Mouse (Mus musculus) thymus, adult 2 months (tissue): ENCODE results near the gene Olfr1158. TPM values are rescaled to one million over a fixed set of nuclear protein-coding genes. Genes with fewer than 3 reads are reported as not detected.
"Not testable (repeated sequence)": the region's sequence is repeated elsewhere in the genome, so short reads cannot be mapped to it uniquely, and the experiment has no call there.

Experiments used
- DNase-seq: peaks from one replicate; pipeline ENCODE4 v3.0.0; 2021
- H3K27ac ChIP-seq: fragments of 200-500 bp; 2 replicates; pipeline ENCODE4 v1.5.1; 2012; ENCODE audit warnings: low read length, control low read depth; ENCODE audit not compliant: control insufficient read depth, insufficient read depth
- H3K27me3 ChIP-seq: fragments of 200-500 bp; 2 replicates; pipeline ENCODE4 v1.6.1; 2012; ENCODE audit warnings: mild to moderate bottlenecking, low read length, moderate library complexity, mixed read lengths; ENCODE audit not compliant: control insufficient read depth, insufficient read depth
- H3K36me3 ChIP-seq: fragments of 200-500 bp; 2 replicates; pipeline ENCODE4 v1.6.1; 2012; ENCODE audit warnings: mild to moderate bottlenecking, low read length, moderate library complexity; ENCODE audit not compliant: control insufficient read depth, insufficient read depth
- H3K4me1 ChIP-seq: fragments of 200-500 bp; replicated peaks from 2 replicates; pipeline ENCODE4 v1.6.1; 2012; ENCODE audit warnings: low read length; ENCODE audit not compliant: control insufficient read depth, insufficient read depth
- H3K4me3 ChIP-seq: fragments of 200-500 bp; 2 replicates; pipeline ENCODE4 v1.5.1; 2012; ENCODE audit warnings: mild to moderate bottlenecking, low read length, control low read depth, moderate library complexity; ENCODE audit not compliant: control insufficient read depth, insufficient read depth
- CTCF ChIP-seq: fragments of 200-500 bp; IDR thresholded peaks from 2 replicates; pipeline ENCODE4 v1.5.1; 2012; ENCODE audit warnings: mild to moderate bottlenecking, control low read depth, low read length, moderate library complexity, borderline replicate concordance; ENCODE audit not compliant: control insufficient read depth, poor library complexity, insufficient read depth; ENCODE audit errors: extremely low read depth
- POLR2A ChIP-seq: fragments of 200-500 bp; IDR thresholded peaks from 2 replicates; pipeline ENCODE4 v1.6.1; 2012; ENCODE audit warnings: mild to moderate bottlenecking, low read length, control low read depth, moderate library complexity; ENCODE audit not compliant: control insufficient read depth, poor library complexity, insufficient read depth; ENCODE audit errors: extremely low read depth
- WGBS: fragments of 180-500 bp; shearing (Covaris S2); methylation state at CpG from one replicate; pipeline ENCODE4 v1.1.7; 2018; 5-methylcytosine and 5-hydroxymethylcytosine counted together
- polyA plus RNA-seq: library from polyadenylated mRNA; depleted of rRNA; stranded (reverse); fragments of >200 nt; gene quantifications from 2 replicates; pipeline ENCODE4 v1.2.3, GENCODE M21; 2012; rRNA removed

Gene Olfr1158
- polyA plus RNA-seq, result not detected in 2 replicates

DNA sequence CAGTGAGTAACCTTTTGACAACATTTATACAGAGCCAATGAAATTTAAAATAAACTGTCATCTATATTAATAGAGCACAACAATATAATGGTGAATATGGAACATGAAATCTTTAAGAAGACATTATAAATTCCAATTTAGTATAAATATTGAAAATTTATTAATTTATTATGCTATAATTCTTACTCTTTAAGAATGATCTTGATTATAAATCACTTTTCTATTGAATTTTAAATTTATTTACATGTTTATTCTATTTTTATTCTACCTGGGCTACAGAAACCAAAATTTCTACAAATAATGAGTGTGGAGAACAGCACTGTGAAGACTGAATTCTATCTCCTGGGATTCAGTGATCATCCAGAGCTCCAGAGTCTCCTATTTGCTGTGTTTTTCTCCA lies at the start of gene Olfr1158:
TSS of gene Olfr1158 (plus strand) at position 301 of the 400 bp plus-strand sequence.
- no peak within 1 kb of the TSS for H3K4me3 ChIP-seq
- H3K27me3 ChIP-seq, result no peaks in the 10 kb centered on the region
- no peaks in the 10 kb centered on the region for H3K36me3 ChIP-seq
- H3K27ac ChIP-seq, result no peak within 1 kb of the TSS
- H3K4me1 ChIP-seq, result no peaks in the 10 kb centered on the region
- no peak for DNase-seq
- TF ChIP-seq POLR2A (no peak), CTCF (no peak)

DNA sequence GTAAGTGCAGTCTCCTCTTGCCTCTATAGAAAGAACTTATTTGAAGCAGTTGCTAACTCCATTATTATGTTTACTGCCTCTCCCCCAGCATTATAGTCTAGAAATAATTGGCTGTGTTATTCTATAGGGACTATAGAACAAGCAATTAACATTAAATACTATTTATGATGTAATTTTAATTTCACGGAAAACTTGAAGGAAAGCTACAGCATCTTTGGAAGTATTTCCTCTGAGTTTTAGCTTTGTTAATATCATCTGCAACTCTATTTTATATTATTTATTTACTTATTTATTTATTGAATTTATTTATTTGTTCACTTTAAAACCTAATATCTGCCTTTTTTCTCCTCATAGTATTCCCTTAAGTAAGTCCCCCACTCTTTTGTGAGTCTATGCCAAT lies 44.9 kb upstream of the Olfr1158 start, which contains the start of gene Olfr1155:
TSS of gene Olfr1155 (minus strand) at position 101 of the 400 bp plus-strand sequence.
- H3K27ac ChIP-seq, result no peak within 1 kb of the TSS
- H3K4me1 ChIP-seq, result no peaks in the 10 kb centered on the region
- H3K36me3 ChIP-seq, result no peaks in the 10 kb centered on the region
- 98% methylated on average over 1 of the region's 1 CpGs for WGBS
- no peak within 1 kb of the TSS for H3K4me3 ChIP-seq
- DNase-seq, result no peak
- H3K27me3 ChIP-seq, result no peaks in the 10 kb centered on the region
- TF ChIP-seq CTCF (no peak), POLR2A (no peak)

GRCm38 (mm10) chr2:87953000-87953399 lies 36.9 kb upstream of the Olfr1158 start, which contains the start of gene Olfr1156:
Gene Olfr1156, minus strand, starts transcription at chr2:87953100.
- H3K27ac ChIP-seq, result no peak within 1 kb of the TSS
- no peak for DNase-seq
- no peaks in the 10 kb centered on the region for H3K4me1 ChIP-seq
- TF ChIP-seq POLR2A (no peak), CTCF (no peak)
- no peak within 1 kb of the TSS for H3K4me3 ChIP-seq
- H3K36me3 ChIP-seq, result no peaks in the 10 kb centered on the region
- no peaks in the 10 kb centered on the region for H3K27me3 ChIP-seq

DNA sequence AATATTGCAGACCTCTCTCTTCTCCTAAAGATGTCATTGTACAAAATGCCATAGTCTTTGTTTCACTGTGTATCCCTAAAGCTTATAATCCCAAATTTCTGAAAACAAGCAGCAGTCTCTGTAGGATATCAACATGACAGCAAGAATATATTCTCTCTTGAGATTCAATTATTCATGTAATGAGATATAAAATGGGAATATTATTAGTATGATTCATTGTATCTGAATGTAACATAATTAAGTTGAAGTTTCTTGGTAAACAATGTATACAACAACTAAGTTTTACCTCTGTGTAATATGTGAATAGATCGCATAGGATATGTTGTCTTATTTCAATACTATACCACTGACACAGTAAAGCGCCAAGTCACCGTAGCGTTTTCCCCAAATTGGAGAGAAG lies 21.7 kb upstream of the Olfr1158 start, which contains the start of gene Olfr1157:
TSS of gene Olfr1157 (minus strand) at position 101 of the 400 bp plus-strand sequence.
- no peak for DNase-seq
- 98% methylated on average over 4 of the region's 4 CpGs for WGBS
- Histone ChIP-seq H3K36me3 (no peaks in the 10 kb centered on the region), H3K4me3 (no peak within 1 kb of the TSS), H3K27ac (no peak within 1 kb of the TSS), H3K4me1 (no peaks in the 10 kb centered on the region), H3K27me3 (no peaks in the 10 kb centered on the region)
- TF ChIP-seq CTCF (no peak), POLR2A (no peak)

DNA sequence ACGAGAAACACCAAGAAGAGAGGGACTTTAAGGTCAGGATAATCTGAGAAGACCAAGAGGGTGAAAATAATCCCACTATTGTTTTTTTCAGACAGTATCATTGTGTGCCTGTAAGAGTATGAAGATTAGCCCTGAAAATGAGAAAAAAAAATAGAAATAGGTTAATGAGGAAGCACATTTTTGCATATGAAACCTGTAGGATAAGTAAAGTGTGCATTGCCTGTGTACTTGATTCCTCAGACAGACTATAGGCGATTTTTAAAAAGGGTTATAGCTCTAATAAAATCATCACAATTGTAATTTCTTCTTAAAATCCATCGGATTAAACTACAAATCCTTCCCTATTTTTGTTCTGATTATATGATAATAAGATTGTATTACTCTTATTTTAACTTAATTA lies 15.3 kb upstream of the Olfr1158 start, which contains the start of gene Olfr74:
TSS of gene Olfr74 (minus strand) at position 101 of the 400 bp plus-strand sequence.
- 84% methylated on average over 3 of the region's 3 CpGs for WGBS
- no peaks in the 10 kb centered on the region for H3K36me3 ChIP-seq
- no peak within 1 kb of the TSS for H3K27ac ChIP-seq
- H3K4me3 ChIP-seq, result no peak within 1 kb of the TSS
- no peak for DNase-seq
- TF ChIP-seq POLR2A (no peak), CTCF (no peak)
- H3K27me3 ChIP-seq, result no peaks in the 10 kb centered on the region
- H3K4me1 ChIP-seq, result no peaks in the 10 kb centered on the region

DNA sequence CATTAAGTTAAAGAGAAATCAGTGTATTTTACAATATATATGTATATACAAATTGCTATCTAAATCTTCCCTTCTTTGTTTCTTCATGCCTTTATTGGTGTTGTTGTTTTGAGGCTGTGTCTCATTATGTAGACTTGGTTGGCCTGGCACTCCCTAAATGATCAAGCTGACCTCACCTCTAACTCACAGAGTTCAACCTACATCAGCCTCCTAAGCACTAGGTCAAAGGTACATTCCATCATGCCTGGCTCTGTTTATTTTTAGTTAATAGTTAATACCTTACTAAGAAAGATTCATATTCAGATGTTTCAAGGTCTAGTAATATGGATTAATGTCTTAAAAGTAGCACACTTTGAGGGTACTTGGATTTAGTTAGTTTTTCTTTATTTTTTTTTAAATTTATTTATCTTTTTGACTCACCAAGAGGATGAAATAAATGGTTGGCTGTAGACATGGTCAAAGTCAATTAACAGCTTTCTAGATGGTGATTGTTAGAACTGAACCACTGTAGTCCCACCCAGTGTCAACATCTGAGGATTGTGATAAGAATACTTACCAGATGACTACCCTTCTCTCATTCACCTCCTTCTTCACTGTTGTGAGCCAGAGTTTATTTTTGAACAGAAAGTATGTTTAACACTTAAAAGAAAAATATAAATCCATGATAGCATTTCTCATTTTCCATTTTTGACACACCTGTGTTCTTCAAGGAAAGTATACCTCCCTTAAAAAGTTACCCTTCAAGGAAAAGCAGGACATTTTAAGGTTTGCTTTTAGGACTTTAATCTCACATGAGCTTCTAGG lies 17.8 kb downstream of the Olfr1158 start, which contains the start of gene Olfr1160:
TSS of gene Olfr1160 (minus strand) at position 754 of the 804 bp plus-strand sequence.
- no peak within 1 kb of the TSS for H3K4me3 ChIP-seq
- no peak for TF ChIP-seq CTCF
- no peak for DNase-seq
- no peaks in the 10 kb centered on the region for H3K36me3 ChIP-seq
- H3K27ac ChIP-seq, result no peak within 1 kb of the TSS
- H3K4me1 ChIP-seq, result no peaks in the 10 kb centered on the region
- no peaks in the 10 kb centered on the region for H3K27me3 ChIP-seq

DNA sequence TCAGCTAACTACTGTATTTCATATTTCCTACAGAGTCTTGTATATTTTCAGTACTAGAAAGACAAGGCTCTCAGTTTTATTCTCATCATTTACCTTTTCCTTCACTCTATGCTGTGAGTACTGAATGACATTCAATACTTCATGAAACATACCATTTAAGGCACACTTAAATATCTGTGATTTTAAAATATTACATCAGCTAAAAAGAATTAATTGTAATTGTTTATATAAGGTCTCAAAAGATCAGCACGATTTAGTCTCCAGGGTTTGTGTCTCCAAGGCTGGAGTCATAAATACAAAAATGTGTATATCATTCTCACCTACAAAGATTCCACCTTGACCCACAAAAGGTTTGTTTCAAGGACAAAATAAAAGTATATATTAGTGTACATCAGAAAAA lies 32.6 kb downstream of the Olfr1158 start, which contains the start of gene Olfr1161:
TSS of gene Olfr1161 (plus strand) at position 301 of the 400 bp plus-strand sequence.
- H3K4me3 ChIP-seq, H3K4me1 ChIP-seq, DNase-seq, H3K27me3 ChIP-seq, H3K27ac ChIP-seq, H3K36me3 ChIP-seq: not testable (repeated sequence)
- WGBS, result 82% methylated on average over 1 of the region's 1 CpGs

DNA sequence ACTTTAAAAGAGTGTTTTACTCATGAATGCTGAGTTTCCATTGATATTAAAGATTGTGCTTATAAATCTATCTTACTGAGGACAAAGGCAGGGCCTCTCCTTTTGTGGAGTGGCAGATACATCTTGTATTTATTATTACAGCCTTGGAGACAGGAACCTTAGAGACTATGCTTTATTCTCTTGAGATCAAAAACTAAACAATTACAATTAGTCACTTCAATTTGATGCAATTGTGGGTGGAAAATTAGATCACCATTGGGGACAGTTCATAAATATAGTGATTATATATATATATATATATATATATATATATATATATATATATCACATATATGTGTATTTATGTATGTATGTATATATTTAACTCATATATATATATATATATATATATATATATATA lies 47.7 kb downstream of the Olfr1158 start, which contains the start of gene Olfr73:
TSS of gene Olfr73 (minus strand) at position 101 of the 400 bp plus-strand sequence.
- no peak within 1 kb of the TSS for H3K4me3 ChIP-seq
- H3K4me1 ChIP-seq, result no peaks in the 10 kb centered on the region
- no peak for TF ChIP-seq POLR2A
- TF ChIP-seq CTCF, result no peak
- DNase-seq, result no peak
- H3K27ac ChIP-seq, result no peak within 1 kb of the TSS
- no peaks in the 10 kb centered on the region for H3K36me3 ChIP-seq
- no peaks in the 10 kb centered on the region for H3K27me3 ChIP-seq

Other genes with a start within 250 kb of the Olfr1158 start
- gene Olfr1140, start 246.4 kb upstream of the Olfr1158 start, polyA plus RNA-seq, result not detected in 2 replicates
- gene Olfr1141, start 236.1 kb upstream of the Olfr1158 start, polyA plus RNA-seq, result not detected in 2 replicates
- not detected in 2 replicates for gene Olfr152, start 210.6 kb upstream of the Olfr1158 start, polyA plus RNA-seq
- not detected in 2 replicates for gene Olfr1143, start 189.5 kb upstream of the Olfr1158 start, polyA plus RNA-seq
- gene Olfr1145, start 180.3 kb upstream of the Olfr1158 start, polyA plus RNA-seq, result not detected in 2 replicates
- gene Olfr1148, start 159.6 kb upstream of the Olfr1158 start, polyA plus RNA-seq, result not detected in 2 replicates
- gene Olfr1150-ps1, start 146.1 kb upstream of the Olfr1158 start, polyA plus RNA-seq, result not detected in 2 replicates
- not detected in 2 replicates for gene Olfr1151, start 134.3 kb upstream of the Olfr1158 start, polyA plus RNA-seq
- gene Olfr1152, start 123.6 kb upstream of the Olfr1158 start, polyA plus RNA-seq, result not detected in 2 replicates
- gene Olfr1153, start 95.2 kb upstream of the Olfr1158 start, polyA plus RNA-seq, result not detected in 2 replicates
- not detected in 2 replicates for gene Olfr1154, start 84.9 kb upstream of the Olfr1158 start, polyA plus RNA-seq
- gene Olfr1155, start 45.0 kb upstream of the Olfr1158 start, polyA plus RNA-seq, result not detected in 2 replicates
- not detected in 2 replicates for gene Olfr1156, start 37.0 kb upstream of the Olfr1158 start, polyA plus RNA-seq
- gene Olfr1157, start 21.8 kb upstream of the Olfr1158 start, polyA plus RNA-seq, result not detected in 2 replicates
- not detected in 2 replicates for gene Olfr74, start 15.4 kb upstream of the Olfr1158 start, polyA plus RNA-seq
- not detected in 2 replicates for gene Olfr1160, start 18.2 kb downstream of the Olfr1158 start, polyA plus RNA-seq
- gene Olfr1161, start 32.7 kb downstream of the Olfr1158 start, polyA plus RNA-seq, result not detected in 2 replicates
- gene Olfr73, start 47.6 kb downstream of the Olfr1158 start, polyA plus RNA-seq, result not detected in 2 replicates
- not detected in 2 replicates for gene Olfr1162, start 61.0 kb downstream of the Olfr1158 start, polyA plus RNA-seq
- not detected in 2 replicates for gene Olfr1163, start 81.7 kb downstream of the Olfr1158 start, polyA plus RNA-seq
- gene Olfr1164, start 103.9 kb downstream of the Olfr1158 start, polyA plus RNA-seq, result not detected in 2 replicates
- not detected in 2 replicates for gene Olfr1166, start 138.2 kb downstream of the Olfr1158 start, polyA plus RNA-seq
- not detected in 2 replicates for gene Olfr1167, start 165.1 kb downstream of the Olfr1158 start, polyA plus RNA-seq
- not detected in 2 replicates for gene Olfr1168, start 191.8 kb downstream of the Olfr1158 start, polyA plus RNA-seq
- gene Olfr1170, start 238.2 kb downstream of the Olfr1158 start, polyA plus RNA-seq, result not detected in 2 replicates